ENCODE assay signal across 18 mouse cellular contexts in the genomic region with DNA sequence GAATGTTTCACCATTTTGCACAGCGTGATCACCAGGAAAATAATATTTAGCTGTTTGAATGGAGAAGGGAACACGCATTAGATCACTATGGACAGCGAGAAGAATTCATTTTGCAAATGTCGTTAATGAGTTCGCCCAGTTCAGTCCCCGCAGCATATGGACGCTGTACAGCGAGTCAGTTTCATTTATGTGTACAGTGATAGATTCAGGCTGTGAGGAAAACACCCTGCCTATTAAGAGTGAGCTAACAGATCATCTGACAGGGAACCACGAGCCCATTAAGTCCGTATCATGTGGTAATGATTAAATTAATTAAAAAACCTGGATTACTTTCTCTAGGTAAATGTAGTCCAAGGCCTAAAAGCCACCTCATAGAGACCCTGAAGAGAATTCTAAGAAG.
DNase-seq lines count a peak whose midpoint lies in the region; ATAC-seq lines count a peak whose summit lies in the region.
"Had no signal": no experiment of that assay in that cellular context is flagged by ENCODE, and none has a peak within 500 bp of the region (broad histone marks: within the 10 kb centered on the region; RNA-seq: fewer than 3 reads in every experiment).

No protein-coding gene starts in this region.

- H3K4me2 ChIP-seq in forebrain, embryonic 12.5 days, result no peak overlapping the region
- H3K4me2 ChIP-seq in hindbrain, embryonic 13.5 days, result no peak overlapping the region
- no peak overlapping the region for H3K4me2 ChIP-seq in hindbrain, embryonic 11.5 days (replicated peaks; ENCODE audit: low read depth, low read length)
- no peak overlapping the region for H3K4me2 ChIP-seq in midbrain, embryonic 15.5 days
- no peak overlapping the region for H3K4me2 ChIP-seq in midbrain, embryonic 11.5 days
- H3K4me2 ChIP-seq: heart, embryonic 11.5 days had no signal

- H3K27me3 ChIP-seq in forebrain, embryonic 12.5 days, result no peaks in the 10 kb centered on the region
- H3K27me3 ChIP-seq in forebrain, embryonic 10.5 days (ENCODE audit: poor library complexity, severe bottlenecking), result no peaks in the 10 kb centered on the region
- no peaks in the 10 kb centered on the region for H3K27me3 ChIP-seq in hindbrain, embryonic 13.5 days
- H3K27me3 ChIP-seq in hindbrain, embryonic 11.5 days (ENCODE audit: control insufficient read depth, insufficient read depth, low read length), result no peaks in the 10 kb centered on the region
- no peaks in the 10 kb centered on the region for H3K27me3 ChIP-seq in midbrain, embryonic 15.5 days (replicated peaks)
- no peaks in the 10 kb centered on the region for H3K27me3 ChIP-seq in midbrain, embryonic 11.5 days (ENCODE audit: control insufficient read depth, insufficient read depth, low read length)

- intact Hi-C loops in left cerebral cortex, postnatal 25 days (cut with DNase I), result no loop called here

- WGBS in forebrain, embryonic 12.5 days, result 74% methylated on average over 10 of the region's 10 CpGs
- WGBS in forebrain, embryonic 10.5 days, result 93% methylated on average over 10 of the region's 10 CpGs
- WGBS in hindbrain, embryonic 13.5 days, result 64% methylated on average over 10 of the region's 10 CpGs
- 89% methylated on average over 10 of the region's 10 CpGs for WGBS in hindbrain, embryonic 11.5 days
- WGBS in midbrain, embryonic 15.5 days, result 71% methylated on average over 10 of the region's 10 CpGs
- WGBS in midbrain, embryonic 11.5 days, result 95% methylated on average over 10 of the region's 10 CpGs

- H3K4me3 ChIP-seq in forebrain, embryonic 12.5 days (replicated peaks), result no peak overlapping the region
- H3K4me3 ChIP-seq in forebrain, embryonic 10.5 days, result no peak overlapping the region
- H3K4me3 ChIP-seq in hindbrain, embryonic 13.5 days, result no peak overlapping the region
- H3K4me3 ChIP-seq in hindbrain, embryonic 11.5 days (ENCODE audit: low read depth, low read length), result no peak overlapping the region
- no peak overlapping the region for H3K4me3 ChIP-seq in midbrain, embryonic 15.5 days
- H3K4me3 ChIP-seq in midbrain, embryonic 11.5 days (ENCODE audit: low read depth, low read length), result no peak overlapping the region
- H3K4me3 ChIP-seq: gastrocnemius, adult 2 months had no signal

- no peak overlapping the region for H3K27ac ChIP-seq in forebrain, embryonic 12.5 days
- no peak overlapping the region for H3K27ac ChIP-seq in forebrain, embryonic 10.5 days
- H3K27ac ChIP-seq in hindbrain, embryonic 13.5 days, result peak overlapping the region; percentile 18; the same call in 1 of the 2 replicates
- no peak overlapping the region for H3K27ac ChIP-seq in hindbrain, embryonic 11.5 days (ENCODE audit: low read depth, low read length)
- H3K27ac ChIP-seq in midbrain, embryonic 15.5 days, result no peak overlapping the region
- H3K27ac ChIP-seq in midbrain, embryonic 11.5 days (ENCODE audit: low read depth, low read length), result no peak overlapping the region
- H3K27ac ChIP-seq: gastrocnemius, adult 2 months had no signal

- ATAC-seq in forebrain, embryonic 12.5 days (ENCODE audit: low FRiP score), result peak; percentile 30; the same call in 1 of the 2 replicates
- ATAC-seq in hindbrain, embryonic 13.5 days (ENCODE audit: low FRiP score), result no peak
- no peak for ATAC-seq in hindbrain, embryonic 11.5 days (ENCODE audit: low FRiP score)
- 0 out of 2 replicates have a peak, but pooled peaks have one; percentile 19 for ATAC-seq in midbrain, embryonic 15.5 days (replicated peaks)
- no peak for ATAC-seq in midbrain, embryonic 11.5 days (ENCODE audit: low FRiP score)
- ATAC-seq: activated CD4-positive, CD25-positive, alpha-beta regulatory T cell, adult 4 months; forebrain, embryonic 16.5 days; intestine, postnatal 0 days had no signal

- no peaks in the 10 kb centered on the region for H3K9me3 ChIP-seq in forebrain, embryonic 12.5 days
- H3K9me3 ChIP-seq in forebrain, embryonic 10.5 days, result no peaks in the 10 kb centered on the region
- no peaks in the 10 kb centered on the region for H3K9me3 ChIP-seq in hindbrain, embryonic 13.5 days
- H3K9me3 ChIP-seq in hindbrain, embryonic 11.5 days (ENCODE audit: control insufficient read depth, low read length), result no peaks in the 10 kb centered on the region
- H3K9me3 ChIP-seq in midbrain, embryonic 15.5 days, result no peaks in the 10 kb centered on the region
- H3K9me3 ChIP-seq in midbrain, embryonic 11.5 days (ENCODE audit: control insufficient read depth, low read length), result no peaks in the 10 kb centered on the region

- no peaks in the 10 kb centered on the region for H3K4me1 ChIP-seq in forebrain, embryonic 12.5 days
- H3K4me1 ChIP-seq in forebrain, embryonic 10.5 days, result no peaks in the 10 kb centered on the region
- H3K4me1 ChIP-seq in hindbrain, embryonic 13.5 days (replicated peaks), result peaks cover 12% of the 10 kb centered on the region; the same call in 1 of the 2 replicates
- H3K4me1 ChIP-seq in hindbrain, embryonic 11.5 days (replicated peaks; ENCODE audit: control insufficient read depth, insufficient read depth, low read length), result no peaks in the 10 kb centered on the region
- 0 out of 2 replicates have a peak, but pooled peaks cover 4% of the 10 kb centered on the region for H3K4me1 ChIP-seq in midbrain, embryonic 15.5 days
- no peaks in the 10 kb centered on the region for H3K4me1 ChIP-seq in midbrain, embryonic 11.5 days (ENCODE audit: control insufficient read depth, insufficient read depth, low read length)

- no peak overlapping the region for H3K9ac ChIP-seq in forebrain, embryonic 12.5 days
- no peak overlapping the region for H3K9ac ChIP-seq in hindbrain, embryonic 13.5 days
- no peak overlapping the region for H3K9ac ChIP-seq in hindbrain, embryonic 11.5 days (ENCODE audit: low read depth, low read length)
- no peak overlapping the region for H3K9ac ChIP-seq in midbrain, embryonic 15.5 days
- no peak overlapping the region for H3K9ac ChIP-seq in midbrain, embryonic 11.5 days (ENCODE audit: low read length)

- no peak for DNase-seq in forebrain, embryonic 10.5 days (ENCODE audit: extremely low spot score, low spot score)
- no peak for DNase-seq in hindbrain, embryonic 11.5 days (ENCODE audit: low spot score)
- DNase-seq in midbrain, embryonic 11.5 days (ENCODE audit: low spot score, missing footprints), result no peak
- DNase-seq in left cerebral cortex, postnatal 25 days (ENCODE audit: low spot score in 2 of 2), result no peak
- DNase-seq: adrenal gland, adult 8-10 months; adrenal gland, postnatal 25 days; cerebellum, adult 18-20 months; cerebellum, adult 9-10 months; cerebellum, postnatal 14 days; gastrocnemius, adult 2 months; gastrocnemius, postnatal 14 days had no signal

- peaks cover 59% of the 10 kb centered on the region for H3K36me3 ChIP-seq in forebrain, embryonic 12.5 days (replicated peaks)
- peaks cover 97% of the 10 kb centered on the region for H3K36me3 ChIP-seq in forebrain, embryonic 10.5 days (replicated peaks)
- peaks cover 30% of the 10 kb centered on the region for H3K36me3 ChIP-seq in hindbrain, embryonic 13.5 days
- H3K36me3 ChIP-seq in hindbrain, embryonic 11.5 days (ENCODE audit: control insufficient read depth, insufficient read depth, low read length), result peaks cover 6% of the 10 kb centered on the region; the same call in 1 of the 2 replicates
- peaks cover 10% of the 10 kb centered on the region for H3K36me3 ChIP-seq in midbrain, embryonic 15.5 days (replicated peaks)
- peaks cover 14% of the 10 kb centered on the region for H3K36me3 ChIP-seq in midbrain, embryonic 11.5 days (ENCODE audit: control insufficient read depth, insufficient read depth, low read length)

Comparison
In these comparisons a context has a peak if more than half of its experiments do, and no peak if none do; other contexts are left out.
1. ATAC-seq: peak in forebrain, embryonic 12.5 days (single experiment) and midbrain, embryonic 15.5 days (single experiment); none in hindbrain, embryonic 13.5 days (single experiment), hindbrain, embryonic 11.5 days (single experiment) and midbrain, embryonic 11.5 days (single experiment).